Mouse (Mus musculus) stomach, postnatal 0 days (tissue): ENCODE measurements around the gene Tpra1. TPM values are rescaled to one million over a fixed set of nuclear protein-coding genes. Genes with fewer than 3 reads are reported as not detected.

Experiments
- ATAC-seq: fragments of 200-750 bp; cut with Nextera tagmentation; 2 replicates; pipeline ENCODE4 v1.8.0; 2017; ENCODE audit not compliant: low FRiP score, low TSS enrichment
- DNase-seq: peaks from one replicate; pipeline ENCODE4 v3.0.0-alpha.2; 2016; ENCODE audit warnings: low spot score
- H3K27ac ChIP-seq: fragments of 300-500 bp; sonication (generic); replicated peaks from 2 replicates; pipeline ENCODE4 v1.5.1; 2014; ENCODE audit warnings: mild to moderate bottlenecking, control low read depth
- H3K27me3 ChIP-seq: fragments of 300-500 bp; sonication (generic); 2 replicates; pipeline ENCODE4 v1.6.1; 2014; ENCODE audit warnings: low read length; ENCODE audit not compliant: control insufficient read depth, insufficient read depth
- H3K36me3 ChIP-seq: fragments of 300-500 bp; sonication (generic); 2 replicates; pipeline ENCODE4 v1.6.1; 2014; ENCODE audit warnings: low read length, mixed read lengths; ENCODE audit not compliant: control insufficient read depth, insufficient read depth
- H3K4me1 ChIP-seq: fragments of 300-500 bp; sonication (generic); replicated peaks from 2 replicates; pipeline ENCODE4 v1.6.1; 2014; ENCODE audit warnings: antibody characterized with exemption; ENCODE audit not compliant: control insufficient read depth, insufficient read depth
- H3K4me2 ChIP-seq: fragments of 300-500 bp; sonication (generic); replicated peaks from 2 replicates; pipeline ENCODE4 v1.6.1; 2014; ENCODE audit warnings: low read depth, mild to moderate bottlenecking, control low read depth, moderate library complexity
- H3K4me3 ChIP-seq: fragments of 300-500 bp; sonication (generic); 2 replicates; pipeline ENCODE4 v1.5.1; 2014; ENCODE audit warnings: low read depth, low read length, control low read depth
- H3K9ac ChIP-seq: fragments of 300-500 bp; sonication (generic); 2 replicates; pipeline ENCODE4 v1.6.1; 2014; ENCODE audit warnings: mild to moderate bottlenecking, low read length, control low read depth, mixed read lengths
- H3K9me3 ChIP-seq: fragments of 300-500 bp; sonication (generic); 2 replicates; pipeline ENCODE4 v1.6.1; 2016; ENCODE audit warnings: low read length; ENCODE audit not compliant: control insufficient read depth
- CTCF ChIP-seq: IDR thresholded peaks from 2 replicates; pipeline ENCODE4 v1.5.1; 2016; ENCODE audit warnings: antibody characterized with exemption, low read depth, mild to moderate bottlenecking, moderate library complexity
- EP300 ChIP-seq: optimal IDR thresholded peaks from 2 replicates; pipeline ENCODE3; 2016; ENCODE audit warnings: antibody characterized with exemption
- WGBS: fragments of 180-500 bp; shearing (Covaris S2); extraction: QIAGEN DNeasy Blood & Tissue Kit; methylation state at CpG from one replicate; pipeline ENCODE4 v1.1.7; 2014; 5-methylcytosine and 5-hydroxymethylcytosine counted together
- polyA plus RNA-seq: library from polyadenylated mRNA; unstranded; fragments of >200 nt; fragmentation: Nextera tagmentation; extraction: Ambion mirVana; gene quantifications from 2 replicates; pipeline ENCODE4 v1.2.1, GENCODE M21; 2015

Gene Tpra1
- polyA plus RNA-seq, 1 experiment from 2014 or later: 39.8 TPM

- DNase-seq: no peak
These were observed 17.4 kb upstream of the Tpra1 start for GRCm38 (mm10) chr6:88884690-88885089.

GRCm38 (mm10) chr6:88885644-88886416, 16.2 kb upstream of the Tpra1 start:
- no peak overlapping the region for H3K27ac ChIP-seq
- DNase-seq: no peak
- WGBS: 97% methylated on average over 12 of the region's 12 CpGs
- H3K9me3 ChIP-seq: no peaks in the 10 kb centered on the region
- ATAC-seq: no peak
- H3K4me3 ChIP-seq: no peak overlapping the region
- H3K4me1 ChIP-seq: no peaks in the 10 kb centered on the region
- H3K27me3 ChIP-seq: no peaks in the 10 kb centered on the region
- peaks cover 16% of the 10 kb centered on the region for H3K36me3 ChIP-seq
- no peak overlapping the region for H3K4me2 ChIP-seq
- TF ChIP-seq CTCF (no peak), EP300 (no peak)
- no peak overlapping the region for H3K9ac ChIP-seq

More at GRCm38 (mm10) chr6:88884690-88885089, 17.4 kb upstream of the Tpra1 start:
- Histone ChIP-seq H3K36me3 (peaks cover 16% of the 10 kb centered on the region), H3K9me3 (no peaks in the 10 kb centered on the region), H3K4me1 (no peaks in the 10 kb centered on the region), H3K4me2 (no peak overlapping the region), H3K4me3 (no peak overlapping the region), H3K27me3 (no peaks in the 10 kb centered on the region), H3K9ac (no peak overlapping the region), H3K27ac (no peak overlapping the region)
- TF ChIP-seq CTCF (no peak), EP300 (no peak)
- WGBS: 93% methylated on average over 17 of the region's 17 CpGs
- ATAC-seq: no peak

GRCm38 (mm10) chr6:88886417-88886967, 15.6 kb upstream of the Tpra1 start:
- H3K36me3 ChIP-seq: peaks cover 16% of the 10 kb centered on the region
- ATAC-seq: no peak

GRCm38 (mm10) chr6:88889410-88890042, 12.5 kb upstream of the Tpra1 start:
- peak; percentile 36; the same call in 1 of the 2 replicates for ATAC-seq
- Histone ChIP-seq H3K27me3 (no peaks in the 10 kb centered on the region), H3K9me3 (no peaks in the 10 kb centered on the region), H3K27ac (no peak overlapping the region), H3K36me3 (peaks cover 17% of the 10 kb centered on the region), H3K4me2 (no peak overlapping the region), H3K4me3 (no peak overlapping the region), H3K4me1 (no peaks in the 10 kb centered on the region), H3K9ac (no peak overlapping the region)
- no peak for DNase-seq
- no peak for TF ChIP-seq CTCF
- TF ChIP-seq EP300: no peak
- 83% methylated on average over 13 of the region's 13 CpGs for WGBS

More at GRCm38 (mm10) chr6:88886417-88886967, 15.6 kb upstream of the Tpra1 start:
- WGBS: 80% methylated on average over 2 of the region's 2 CpGs
- Histone ChIP-seq H3K4me3 (no peak overlapping the region), H3K27ac (no peak overlapping the region), H3K4me1 (no peaks in the 10 kb centered on the region), H3K9ac (no peak overlapping the region), H3K4me2 (no peak overlapping the region), H3K9me3 (no peaks in the 10 kb centered on the region), H3K27me3 (no peaks in the 10 kb centered on the region)
- no peak for DNase-seq
- TF ChIP-seq EP300 (no peak), CTCF (no peak)

GRCm38 (mm10) chr6:88890832-88891231, 11.2 kb upstream of the Tpra1 start:
- WGBS: 81% methylated on average over 7 of the region's 7 CpGs
- no peak overlapping the region for H3K27ac ChIP-seq

More at GRCm38 (mm10) chr6:88890832-88891231, 11.2 kb upstream of the Tpra1 start:
- Histone ChIP-seq H3K4me1 (no peaks in the 10 kb centered on the region), H3K27me3 (no peaks in the 10 kb centered on the region), H3K9ac (no peak overlapping the region), H3K9me3 (no peaks in the 10 kb centered on the region), H3K4me3 (no peak overlapping the region), H3K4me2 (no peak overlapping the region), H3K36me3 (peaks cover 17% of the 10 kb centered on the region)
- no peak for TF ChIP-seq CTCF
- TF ChIP-seq EP300: no peak
- no peak for ATAC-seq
- no peak for DNase-seq
